Mouse (Mus musculus): ENCODE measurements around the gene Rnf145. TPM values are rescaled to one million over a fixed set of nuclear protein-coding genes. Genes with fewer than 3 reads are reported as not detected.

The Rnf145 gene
- total and polyA plus RNA-seq, 3 experiments: 53.4 to 120 (median 66.7) TPM

DNA sequence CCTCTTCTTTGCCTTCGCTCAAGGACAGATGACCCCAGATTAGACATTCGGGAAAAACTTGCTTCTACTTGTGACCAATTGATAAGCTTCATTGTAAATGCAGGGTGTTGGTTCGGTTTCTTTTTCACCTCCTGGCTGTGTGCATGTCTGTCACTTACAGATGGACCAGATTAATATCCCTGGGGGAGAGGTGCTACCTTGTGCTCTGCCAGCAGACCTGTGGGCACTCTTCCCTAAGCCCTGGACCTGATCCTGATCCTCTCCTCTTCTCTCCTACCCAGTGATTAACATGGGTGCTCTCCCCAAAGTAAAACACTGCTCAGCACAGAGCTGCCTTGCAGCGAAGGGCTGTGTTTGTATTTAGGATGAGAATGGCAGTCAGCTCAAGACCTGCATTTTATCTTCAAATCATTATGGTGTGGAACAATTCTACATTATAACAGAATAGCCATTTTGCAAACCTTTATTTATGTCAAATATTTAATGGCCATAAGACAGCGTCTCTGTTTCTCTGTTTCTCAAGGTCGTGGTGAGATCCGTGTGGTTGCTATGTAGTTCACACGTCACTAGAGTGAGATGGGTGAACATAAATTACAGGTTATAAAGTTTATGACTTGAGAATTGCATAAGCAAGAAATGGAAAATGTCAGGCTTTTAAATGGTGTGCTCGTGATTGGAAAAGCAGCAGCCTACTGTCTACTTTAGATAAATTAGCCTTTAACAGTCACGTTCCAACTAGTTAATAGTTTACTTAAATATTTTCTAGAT lies 30.9 kb downstream of the Rnf145 start:
- TF ChIP-seq CTCF (IDR thresholded peaks at IDR 0.05; ENCODE audit: low read depth, low read length): no peak
- no peak for TF ChIP-seq TAL1 (conservative IDR thresholded peaks at IDR 0.05; ENCODE audit: low read depth, low read length)
- TF ChIP-seq GATA1 (IDR thresholded peaks at IDR 0.05; ENCODE audit: borderline replicate concordance, low read length): no peak
- TF ChIP-seq GATA2 (IDR thresholded peaks at IDR 0.05; ENCODE audit: borderline replicate concordance, low read depth, low read length): no peak
- TF ChIP-seq POLR2AphosphoS5 (IDR thresholded peaks at IDR 0.05; ENCODE audit: insufficient replicate concordance, low read depth, low read length): no peak
- Histone ChIP-seq H3K4me3 (ENCODE audit: low read depth, low read length) (no peak overlapping the region), H3K27me3 (ENCODE audit: insufficient read depth, low read length) (no peaks in the 10 kb centered on the region), H3K36me3 (replicated peaks) (peaks cover 96% of the 10 kb centered on the region), H3K9me3 (replicated peaks) (no peaks in the 10 kb centered on the region), H3K4me1 (ENCODE audit: insufficient read depth, low read depth, low read length) (peaks cover 13% of the 10 kb centered on the region; the same call in 1 of the 2 replicates)
- ATAC-seq (ENCODE audit: extremely low read depth, insufficient number of reproducible peaks, low FRiP score, poor library complexity, severe bottlenecking) (no peak), DNase-seq (ENCODE audit: low spot score) (no peak)

DNA sequence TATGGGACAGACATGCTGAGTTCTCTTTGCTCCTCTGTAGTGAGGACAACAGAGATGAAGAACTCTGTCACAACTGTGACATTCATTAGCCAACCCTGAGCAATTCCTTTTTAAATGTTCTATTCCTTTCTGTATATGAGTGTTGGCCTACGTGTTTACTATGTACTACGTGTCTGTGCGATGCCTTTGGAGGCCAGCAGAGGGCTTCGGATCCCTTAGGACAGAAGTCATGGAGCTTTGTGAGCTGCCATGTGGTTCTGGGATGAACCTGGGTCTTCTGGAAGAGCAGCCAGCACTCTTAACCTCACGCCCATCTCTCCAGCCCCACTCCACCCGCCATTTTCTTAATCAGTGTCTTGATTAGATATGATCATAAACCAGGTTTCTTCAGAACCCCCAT lies 32.2 kb downstream of the Rnf145 start:
- peaks cover 10% of the 10 kb centered on the region; the same call in 1 of the 2 replicates for H3K4me1 ChIP-seq (ENCODE audit: insufficient read depth, low read depth, low read length)
- no peak overlapping the region for H3K4me3 ChIP-seq (ENCODE audit: low read depth, low read length)
- H3K36me3 ChIP-seq (replicated peaks): peaks cover 96% of the 10 kb centered on the region
- H3K27me3 ChIP-seq (ENCODE audit: insufficient read depth, low read length): no peaks in the 10 kb centered on the region
- TF ChIP-seq TAL1 (conservative IDR thresholded peaks at IDR 0.05; ENCODE audit: low read depth, low read length): no peak
- TF ChIP-seq GATA1 (IDR thresholded peaks at IDR 0.05; ENCODE audit: borderline replicate concordance, low read length): no peak
- TF ChIP-seq GATA2 (IDR thresholded peaks at IDR 0.05; ENCODE audit: borderline replicate concordance, low read depth, low read length): no peak
- no peak for TF ChIP-seq POLR2AphosphoS5 (IDR thresholded peaks at IDR 0.05; ENCODE audit: insufficient replicate concordance, low read depth, low read length)
- no peak for TF ChIP-seq CTCF (IDR thresholded peaks at IDR 0.05; ENCODE audit: low read depth, low read length)
- no peaks in the 10 kb centered on the region for H3K9me3 ChIP-seq (replicated peaks)
- DNase-seq (ENCODE audit: low spot score) (no peak), ATAC-seq (ENCODE audit: extremely low read depth, insufficient number of reproducible peaks, low FRiP score, poor library complexity, severe bottlenecking) (no peak)

DNA sequence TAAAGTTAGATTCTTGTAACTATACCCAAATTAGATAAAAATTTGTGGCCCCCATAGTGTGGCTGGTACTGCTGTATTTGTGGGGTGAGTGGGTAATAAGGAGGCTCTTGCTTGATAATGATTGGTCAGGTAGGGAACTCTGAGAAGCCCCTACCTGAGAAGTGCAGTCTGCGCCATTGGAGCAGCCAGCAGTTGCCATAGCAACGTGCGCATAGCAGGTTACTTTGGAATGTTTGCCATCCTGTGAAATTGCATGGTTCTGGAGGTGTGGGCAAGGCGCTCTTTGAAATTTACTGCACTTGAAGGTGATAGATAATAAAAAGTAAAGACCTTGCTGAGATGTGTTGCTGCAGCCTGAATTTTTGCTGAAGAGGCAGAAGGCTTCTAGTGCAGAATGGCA lies 35.6 kb downstream of the Rnf145 start:
- no peak overlapping the region for H3K4me3 ChIP-seq (ENCODE audit: low read depth, low read length)
- H3K27me3 ChIP-seq (ENCODE audit: insufficient read depth, low read length): no peaks in the 10 kb centered on the region
- ATAC-seq (ENCODE audit: extremely low read depth, insufficient number of reproducible peaks, low FRiP score, poor library complexity, severe bottlenecking) (no peak), DNase-seq (ENCODE audit: low spot score) (no peak)
- H3K4me1 ChIP-seq (ENCODE audit: insufficient read depth, low read depth, low read length): peaks cover 8% of the 10 kb centered on the region; the same call in 1 of the 2 replicates
- peaks cover 92% of the 10 kb centered on the region for H3K36me3 ChIP-seq (replicated peaks)
- no peaks in the 10 kb centered on the region for H3K9me3 ChIP-seq (replicated peaks)
- no peak for TF ChIP-seq POLR2AphosphoS5 (IDR thresholded peaks at IDR 0.05; ENCODE audit: insufficient replicate concordance, low read depth, low read length)
- TF ChIP-seq GATA1 (IDR thresholded peaks at IDR 0.05; ENCODE audit: borderline replicate concordance, low read length): no peak
- no peak for TF ChIP-seq CTCF (IDR thresholded peaks at IDR 0.05; ENCODE audit: low read depth, low read length)
- no peak for TF ChIP-seq GATA2 (IDR thresholded peaks at IDR 0.05; ENCODE audit: borderline replicate concordance, low read depth, low read length)
- no peak for TF ChIP-seq TAL1 (conservative IDR thresholded peaks at IDR 0.05; ENCODE audit: low read depth, low read length)

DNA sequence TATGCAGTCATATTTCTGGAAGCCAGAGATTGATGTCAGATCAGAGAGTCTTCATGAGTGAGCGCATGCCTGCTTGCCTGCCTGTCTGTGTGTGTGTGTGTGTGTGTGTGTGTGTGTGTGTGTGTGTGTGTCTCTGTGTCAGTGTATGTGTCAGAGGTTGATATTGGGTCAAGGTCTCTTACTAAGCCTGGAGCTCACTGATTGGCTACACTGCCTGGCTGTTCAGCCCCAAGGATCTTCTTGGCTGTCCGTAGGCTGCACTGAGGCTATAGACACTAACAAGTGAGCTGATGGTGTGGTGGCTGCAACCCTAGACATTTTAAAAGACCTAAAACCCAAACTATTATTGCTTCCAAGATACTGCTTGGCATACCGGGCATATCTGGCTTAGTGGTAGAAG lies 39.8 kb downstream of the Rnf145 start:
- 0 out of 2 replicates have a peak, but pooled peaks cover 2% of the 10 kb centered on the region for H3K4me1 ChIP-seq (ENCODE audit: insufficient read depth, low read depth, low read length)
- no peaks in the 10 kb centered on the region for H3K27me3 ChIP-seq (ENCODE audit: insufficient read depth, low read length)
- DNase-seq (ENCODE audit: low spot score) (no peak), ATAC-seq (ENCODE audit: extremely low read depth, insufficient number of reproducible peaks, low FRiP score, poor library complexity, severe bottlenecking) (no peak)
- H3K9me3 ChIP-seq (replicated peaks): no peaks in the 10 kb centered on the region
- TF ChIP-seq GATA2 (IDR thresholded peaks at IDR 0.05; ENCODE audit: borderline replicate concordance, low read depth, low read length) (no peak), CTCF (IDR thresholded peaks at IDR 0.05; ENCODE audit: low read depth, low read length) (no peak), GATA1 (IDR thresholded peaks at IDR 0.05; ENCODE audit: borderline replicate concordance, low read length) (no peak), POLR2AphosphoS5 (IDR thresholded peaks at IDR 0.05; ENCODE audit: insufficient replicate concordance, low read depth, low read length) (no peak), TAL1 (conservative IDR thresholded peaks at IDR 0.05; ENCODE audit: low read depth, low read length) (no peak)
- H3K36me3 ChIP-seq (replicated peaks): peaks cover 92% of the 10 kb centered on the region
- no peak overlapping the region for H3K4me3 ChIP-seq (ENCODE audit: low read depth, low read length)

DNA sequence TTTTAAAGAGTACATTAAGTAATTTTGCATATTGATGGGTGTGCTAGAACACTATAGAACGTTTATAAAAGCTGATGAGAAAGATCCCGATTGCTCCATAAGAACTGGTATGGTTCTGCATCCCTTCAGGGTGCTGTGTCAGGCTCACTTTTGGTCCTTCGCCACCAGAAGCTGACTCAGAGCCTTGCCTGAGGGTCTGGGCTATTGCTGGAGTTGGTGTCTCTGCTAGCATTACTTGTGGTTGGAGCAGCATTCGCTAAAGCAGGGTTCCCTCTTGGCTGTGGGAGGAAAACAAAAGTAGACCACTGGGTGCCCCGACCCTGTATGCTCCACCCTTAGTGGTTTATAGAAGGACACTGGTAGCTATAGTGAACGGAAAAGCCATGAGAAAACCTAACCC lies 40.7 kb downstream of the Rnf145 start:
- H3K4me3 ChIP-seq (ENCODE audit: low read depth, low read length): no peak overlapping the region
- H3K9me3 ChIP-seq (replicated peaks): no peaks in the 10 kb centered on the region
- TF ChIP-seq POLR2AphosphoS5 (IDR thresholded peaks at IDR 0.05; ENCODE audit: insufficient replicate concordance, low read depth, low read length) (no peak), GATA1 (IDR thresholded peaks at IDR 0.05; ENCODE audit: borderline replicate concordance, low read length) (no peak), CTCF (IDR thresholded peaks at IDR 0.05; ENCODE audit: low read depth, low read length) (no peak), GATA2 (IDR thresholded peaks at IDR 0.05; ENCODE audit: borderline replicate concordance, low read depth, low read length) (no peak), TAL1 (conservative IDR thresholded peaks at IDR 0.05; ENCODE audit: low read depth, low read length) (no peak)

DNA sequence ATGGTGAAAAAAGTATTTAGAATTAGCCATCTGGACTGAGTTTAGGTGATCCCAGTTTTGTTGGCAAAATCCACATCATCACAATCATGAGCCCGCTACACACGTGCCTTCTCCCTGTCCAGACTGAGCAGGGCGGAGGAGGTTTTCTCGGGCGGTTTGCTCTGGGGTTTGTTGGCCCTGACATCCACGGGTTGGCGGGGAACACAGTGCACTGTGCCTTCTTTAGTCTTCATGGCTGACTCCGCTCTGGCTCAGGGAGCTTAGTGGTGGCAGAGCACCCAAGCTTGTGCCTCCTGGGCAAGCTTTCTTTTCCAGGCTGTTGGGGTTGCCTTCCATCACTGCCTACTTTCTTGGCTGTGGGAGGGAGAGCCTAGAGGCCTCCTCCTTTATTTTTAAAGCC lies 41.6 kb downstream of the Rnf145 start:
- ATAC-seq (ENCODE audit: extremely low read depth, insufficient number of reproducible peaks, low FRiP score, poor library complexity, severe bottlenecking): no peak
- TF ChIP-seq POLR2AphosphoS5 (IDR thresholded peaks at IDR 0.05; ENCODE audit: insufficient replicate concordance, low read depth, low read length) (no peak), GATA2 (IDR thresholded peaks at IDR 0.05; ENCODE audit: borderline replicate concordance, low read depth, low read length) (no peak)
- Histone ChIP-seq H3K4me1 (ENCODE audit: insufficient read depth, low read depth, low read length) (no peaks in the 10 kb centered on the region), H3K9me3 (replicated peaks) (no peaks in the 10 kb centered on the region), H3K36me3 (replicated peaks) (peaks cover 95% of the 10 kb centered on the region), H3K4me3 (ENCODE audit: low read depth, low read length) (no peak overlapping the region), H3K27me3 (ENCODE audit: insufficient read depth, low read length) (no peaks in the 10 kb centered on the region)
- no peak for DNase-seq (ENCODE audit: low spot score)

More for the DNA sequence above, 40.7 kb downstream of the Rnf145 start:
- H3K4me1 ChIP-seq (ENCODE audit: insufficient read depth, low read depth, low read length): no peaks in the 10 kb centered on the region
- peaks cover 95% of the 10 kb centered on the region for H3K36me3 ChIP-seq (replicated peaks)
- DNase-seq (ENCODE audit: low spot score): no peak
- no peaks in the 10 kb centered on the region for H3K27me3 ChIP-seq (ENCODE audit: insufficient read depth, low read length)
- ATAC-seq (ENCODE audit: extremely low read depth, insufficient number of reproducible peaks, low FRiP score, poor library complexity, severe bottlenecking): no peak

All from G1E (cell line).